Mouse (Mus musculus): ENCODE measurements at regions not wholly inside any gene's neighbourhood (a gene's known extent, or its start where the extent isn't known, plus 50 kb on each side); places are given as distances from the start of the nearest gene placed in this dataset.

- dilution Hi-C loops (cut with MboI; ENCODE audit: extremely low pct_ligation_motif_present, extremely low pct_unique_long_range_greater_than_20kb, low sequenced_read_pairs) = no loop called here
- no peak overlapping the region for H3K9ac ChIP-seq (ENCODE audit: insufficient read depth, low read depth)
- no peaks in the 10 kb centered on the region for H3K4me1 ChIP-seq (ENCODE audit: control insufficient read depth in 1 of 2, insufficient read depth in 2 of 2)
- no peak overlapping the region for H3K27ac ChIP-seq (ENCODE audit: insufficient read depth, low read depth)
- H3K9me3 ChIP-seq (replicated peaks; ENCODE audit: low read length) = peaks cover 60% of the 10 kb centered on the region
- H3K36me3 ChIP-seq (replicated peaks in 1 of 2; ENCODE audit: control insufficient read depth in 1 of 2, insufficient read depth in 1 of 2, low read length in 1 of 2) = no peaks in the 10 kb centered on the region
- no peak overlapping the region for H3K4me3 ChIP-seq (replicated peaks in 1 of 3; ENCODE audit: low read depth in 2 of 3, low read length in 2 of 3, poor library complexity in 1 of 3)
- no peaks in the 10 kb centered on the region for H3K27me3 ChIP-seq (replicated peaks)
- in situ Hi-C loops (cut with MboI; ENCODE audit: low pct_ligation_motif_present, low pct_unique_long_range_greater_than_20kb, low sequenced_read_pairs) = no loop called here
- no peaks in the 10 kb centered on the region for H3K79me2 ChIP-seq (replicated peaks; ENCODE audit: control insufficient read depth, extremely low read depth, insufficient read depth, poor library complexity, severe bottlenecking)
- no peak for DNase-seq (ENCODE audit: extremely low read depth)
- no peak for TF ChIP-seq USF2 (conservative IDR thresholded peaks at IDR 0.05; ENCODE audit: low read depth, low read length)
- no peak for TF ChIP-seq RAD21 (IDR thresholded peaks at IDR 0.05; ENCODE audit: low read depth, low read length)
- no peak for TF ChIP-seq ZKSCAN1 (IDR thresholded peaks at IDR 0.05; ENCODE audit: borderline replicate concordance, low read depth, low read length)
- no peak for TF ChIP-seq TCF12 (IDR thresholded peaks at IDR 0.05; ENCODE audit: low read depth, low read length)
- TF ChIP-seq USF1 (IDR thresholded peaks at IDR 0.05; ENCODE audit: low read depth, low read length) = no peak
- TF ChIP-seq ZNF384 (IDR thresholded peaks at IDR 0.05; ENCODE audit: low read depth, low read length) = no peak
- TF ChIP-seq E2F4 (IDR thresholded peaks at IDR 0.05; ENCODE audit: insufficient replicate concordance, low read depth, low read length) = no peak
- TF ChIP-seq JUND (conservative IDR thresholded peaks at IDR 0.05; ENCODE audit: low read depth, low read length) = no peak
- TF ChIP-seq UBTF (IDR thresholded peaks at IDR 0.05; ENCODE audit: low read depth, low read length) = no peak
- TF ChIP-seq IRF4 (IDR thresholded peaks at IDR 0.05; ENCODE audit: low read depth, low read length) = no peak
- TF ChIP-seq RCOR1 (conservative IDR thresholded peaks at IDR 0.05; ENCODE audit: low read depth, low read length) = no peak
- no peak for TF ChIP-seq HCFC1 (IDR thresholded peaks at IDR 0.05; ENCODE audit: low read depth, low read length)
- TF ChIP-seq ELF1 (IDR thresholded peaks at IDR 0.05; ENCODE audit: low read depth, low read length) = no peak
- TF ChIP-seq CTCF (conservative IDR thresholded peaks at IDR 0.05 in 1 of 2, IDR thresholded peaks at IDR 0.05 in 1 of 2; ENCODE audit: low read depth in 2 of 2, low read length in 2 of 2) = no peak
- TF ChIP-seq MYC (IDR thresholded peaks at IDR 0.05; ENCODE audit: low read depth, low read length) = no peak
- no peak for TF ChIP-seq CHD2 (IDR thresholded peaks at IDR 0.05; ENCODE audit: low read length)
- no peak for TF ChIP-seq MAFK (IDR thresholded peaks at IDR 0.05; ENCODE audit: insufficient replicate concordance, low read length)
- no peak for TF ChIP-seq BHLHE40 (IDR thresholded peaks at IDR 0.05; ENCODE audit: low read depth, low read length)
- no peak for TF ChIP-seq MAX (IDR thresholded peaks at IDR 0.05; ENCODE audit: low read length)
- TF ChIP-seq ZMIZ1 (IDR thresholded peaks at IDR 0.05; ENCODE audit: low read depth, low read length) = no peak
- H3K4me2 ChIP-seq (ENCODE audit: insufficient read depth, low read depth, poor library complexity, severe bottlenecking) = no peak overlapping the region
Measured at GRCm38 (mm10) chr5:126954634-126955033, 287.0 kb upstream of the Tmem132c start.

- no peaks in the 10 kb centered on the region for H3K79me2 ChIP-seq (replicated peaks; ENCODE audit: control insufficient read depth, extremely low read depth, insufficient read depth, poor library complexity, severe bottlenecking)
- in situ Hi-C loops (cut with MboI; ENCODE audit: low pct_ligation_motif_present, low pct_unique_long_range_greater_than_20kb, low sequenced_read_pairs) = no loop called here
- no peak overlapping the region for H3K4me2 ChIP-seq (ENCODE audit: insufficient read depth, low read depth, poor library complexity, severe bottlenecking)
- no peaks in the 10 kb centered on the region for H3K27me3 ChIP-seq (replicated peaks)
- no peak overlapping the region for H3K4me3 ChIP-seq (replicated peaks in 1 of 3; ENCODE audit: low read depth in 2 of 3, low read length in 2 of 3, poor library complexity in 1 of 3)
- H3K9ac ChIP-seq (ENCODE audit: insufficient read depth, low read depth) = no peak overlapping the region
- peaks cover 41% of the 10 kb centered on the region for H3K9me3 ChIP-seq (replicated peaks; ENCODE audit: low read length)
- TF ChIP-seq ZNF384 (IDR thresholded peaks at IDR 0.05; ENCODE audit: low read depth, low read length) = no peak
- no peak for TF ChIP-seq UBTF (IDR thresholded peaks at IDR 0.05; ENCODE audit: low read depth, low read length)
- TF ChIP-seq PAX5 (IDR thresholded peaks at IDR 0.05; ENCODE audit: low read length) = no peak
- no peak for TF ChIP-seq USF1 (IDR thresholded peaks at IDR 0.05; ENCODE audit: low read depth, low read length)
- TF ChIP-seq ETS1 (conservative IDR thresholded peaks at IDR 0.05; ENCODE audit: low read depth, low read length) = no peak
- no peak for TF ChIP-seq MXI1 (IDR thresholded peaks at IDR 0.05; ENCODE audit: low read depth, low read length)
- TF ChIP-seq NRF1 (IDR thresholded peaks at IDR 0.05; ENCODE audit: low read depth, low read length) = no peak
- TF ChIP-seq CHD2 (IDR thresholded peaks at IDR 0.05; ENCODE audit: low read length) = no peak
- TF ChIP-seq POLR2A (IDR thresholded peaks at IDR 0.05; ENCODE audit: low read depth, low read length) = no peak
- no peak for TF ChIP-seq JUN (IDR thresholded peaks at IDR 0.05; ENCODE audit: insufficient read depth, low read depth, low read length)
- TF ChIP-seq ELF1 (IDR thresholded peaks at IDR 0.05; ENCODE audit: low read depth, low read length) = no peak
- TF ChIP-seq ZC3H11A (IDR thresholded peaks at IDR 0.05; ENCODE audit: low read depth, low read length) = no peak
- no peak for TF ChIP-seq TCF12 (IDR thresholded peaks at IDR 0.05; ENCODE audit: low read depth, low read length)
- no peak for DNase-seq (ENCODE audit: extremely low read depth)
- H3K4me1 ChIP-seq (ENCODE audit: control insufficient read depth in 1 of 2, insufficient read depth in 2 of 2) = no peaks in the 10 kb centered on the region
- dilution Hi-C loops (cut with MboI; ENCODE audit: extremely low pct_ligation_motif_present, extremely low pct_unique_long_range_greater_than_20kb, low sequenced_read_pairs) = no loop called here
- H3K36me3 ChIP-seq (replicated peaks in 1 of 2; ENCODE audit: control insufficient read depth in 1 of 2, insufficient read depth in 1 of 2, low read length in 1 of 2) = no peaks in the 10 kb centered on the region
- H3K27ac ChIP-seq (ENCODE audit: insufficient read depth, low read depth) = no peak overlapping the region
Measured at GRCm38 (mm10) chr5:126964577-126964976, 277.0 kb upstream of the Tmem132c start.

Measured in CH12.LX (cell line).